Mouse (Mus musculus) lung, postnatal 0 days (tissue): ENCODE measurements around the gene Ppp1r1b. TPM values are rescaled to one million over a fixed set of nuclear protein-coding genes. Genes with fewer than 3 reads are reported as not detected.

Experiments
- ATAC-seq: fragments of 200-750 bp; cut with Nextera tagmentation; 2 replicates; pipeline ENCODE4 v1.8.0; 2017; ENCODE audit warnings: moderate library complexity
- DNase-seq: peaks from one replicate; pipeline ENCODE4 v3.0.0-alpha.2; 2016; ENCODE audit warnings: low spot score
- H3K27ac ChIP-seq: fragments of 300-500 bp; sonication (generic); 2 replicates; pipeline ENCODE4 v1.5.1; 2014; ENCODE audit warnings: antibody characterized with exemption, mild to moderate bottlenecking, low read length, mixed read lengths
- H3K27me3 ChIP-seq: fragments of 300-500 bp; sonication (generic); replicated peaks from 2 replicates; pipeline ENCODE4 v1.6.1; 2014; ENCODE audit warnings: low read length, mixed read lengths; ENCODE audit not compliant: insufficient read depth
- H3K36me3 ChIP-seq: fragments of 300-500 bp; sonication (generic); 2 replicates; pipeline ENCODE4 v1.6.1; 2014; ENCODE audit warnings: low read length, mixed read lengths; ENCODE audit not compliant: insufficient read depth
- H3K4me1 ChIP-seq: fragments of 300-500 bp; sonication (generic); 2 replicates; pipeline ENCODE4 v1.6.1; 2014; ENCODE audit warnings: antibody characterized with exemption, low read depth, low read length, mixed read lengths; ENCODE audit not compliant: insufficient read depth
- H3K4me2 ChIP-seq: fragments of 300-500 bp; sonication (generic); replicated peaks from 2 replicates; pipeline ENCODE4 v1.6.1; 2014; ENCODE audit warnings: low read depth, mild to moderate bottlenecking, low read length, moderate library complexity, mixed read lengths
- H3K4me3 ChIP-seq: fragments of 300-500 bp; sonication (generic); 2 replicates; pipeline ENCODE4 v1.5.1; 2014; ENCODE audit warnings: low read depth, low read length
- H3K9ac ChIP-seq: fragments of 300-500 bp; sonication (generic); replicated peaks from 2 replicates; pipeline ENCODE4 v1.6.1; 2014; ENCODE audit warnings: low read depth, mild to moderate bottlenecking
- H3K9me3 ChIP-seq: fragments of 300-500 bp; sonication (generic); 2 replicates; pipeline ENCODE4 v1.6.1; 2016; ENCODE audit warnings: low read length, mixed read lengths
- CTCF ChIP-seq: IDR thresholded peaks from 2 replicates; pipeline ENCODE4 v1.5.1; 2016; ENCODE audit warnings: antibody characterized with exemption, mild to moderate bottlenecking
- EP300 ChIP-seq: IDR thresholded peaks from 2 replicates; pipeline ENCODE4 v1.6.1; 2016; ENCODE audit warnings: antibody characterized with exemption, mild to moderate bottlenecking, control low read depth
- WGBS: fragments of 180-500 bp; shearing (Covaris S2); extraction: QIAGEN DNeasy Blood & Tissue Kit; methylation state at CpG from one replicate; pipeline ENCODE4 v1.1.7; 2014; 5-methylcytosine and 5-hydroxymethylcytosine counted together
- polyA plus RNA-seq: library from polyadenylated mRNA; unstranded; fragments of >200 nt; fragmentation: Nextera tagmentation; extraction: Ambion mirVana; gene quantifications from 2 replicates; pipeline ENCODE4 v1.2.1, GENCODE M21; 2015

Gene Ppp1r1b
- polyA plus RNA-seq, 1 experiment from 2014 or later: 18.6 TPM

DNA sequence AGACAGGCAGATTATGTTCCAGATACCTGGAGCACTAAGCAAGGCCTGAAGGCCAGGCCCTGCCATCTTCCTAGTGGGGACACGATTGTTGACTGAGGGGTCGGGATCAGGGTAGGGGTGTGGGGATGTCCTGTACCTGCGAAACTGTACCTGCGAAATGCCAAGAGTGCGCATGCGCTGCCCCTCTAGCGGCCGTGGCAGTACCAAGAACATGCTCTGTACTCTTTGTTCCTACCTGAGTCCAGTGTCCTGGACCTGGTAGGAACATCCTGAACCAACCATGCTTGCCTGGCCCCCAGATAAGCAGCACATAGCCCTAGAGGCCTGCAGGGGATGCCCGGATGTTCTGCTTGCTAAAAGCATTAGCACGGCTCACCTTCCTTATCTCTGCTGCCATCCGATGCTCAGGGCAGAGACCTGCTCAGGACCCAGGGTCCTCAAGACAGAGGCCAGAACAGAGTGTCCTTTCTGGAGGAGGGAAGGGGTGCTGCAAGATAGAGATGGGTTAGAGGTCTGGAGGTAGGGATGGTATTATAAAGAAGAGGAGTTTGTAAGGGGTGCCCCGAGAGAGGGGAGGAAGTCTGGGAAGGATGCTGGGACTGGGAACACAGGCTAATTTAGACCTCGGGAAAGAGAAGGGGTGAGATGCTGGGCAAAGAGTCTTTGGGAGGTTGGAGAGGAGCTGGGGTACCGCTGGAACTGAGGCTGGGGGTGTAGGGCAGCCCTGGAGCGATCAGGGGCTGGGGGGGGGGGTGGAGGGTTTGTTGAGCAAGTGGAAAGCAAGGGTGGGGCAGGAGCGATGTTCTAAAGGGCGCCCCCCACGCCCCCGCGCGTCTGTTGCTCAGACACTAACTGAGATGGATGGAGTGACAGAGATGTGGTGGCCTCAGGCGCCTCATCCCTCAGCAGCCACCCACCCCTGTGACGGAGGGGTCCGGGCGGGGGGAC is 37.7 kb downstream of the Ppp1r1b start, which contains the start of gene Pnmt:
Pnmt (plus strand) TSS at position 813 of the 948 bp plus-strand sequence.
- Histone ChIP-seq H3K9ac (no peak within 1 kb of the TSS), H3K27ac (no peak within 1 kb of the TSS)
- 42% methylated on average over 24 of the region's 25 CpGs for WGBS

DNA sequence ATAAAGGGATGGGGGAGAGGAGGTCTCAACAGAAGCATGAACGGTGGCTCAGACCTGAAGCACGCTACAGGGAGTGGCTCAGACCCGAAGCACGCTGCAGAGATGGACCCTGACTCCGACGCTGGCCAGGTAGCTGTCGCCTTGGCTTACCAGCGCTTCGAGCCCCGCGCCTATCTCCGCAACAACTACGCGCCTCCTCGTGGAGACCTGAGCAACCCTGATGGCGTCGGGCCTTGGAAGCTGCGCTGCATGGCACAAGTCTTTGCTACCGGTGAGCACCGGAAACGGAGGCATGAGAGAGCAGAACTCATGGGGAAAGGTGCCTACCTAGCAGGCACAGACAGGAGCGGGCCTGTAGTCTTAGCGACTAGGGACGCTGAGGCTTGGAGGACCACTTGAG is 38.4 kb downstream of the Ppp1r1b start:
- Histone ChIP-seq H3K4me2 (no peak overlapping the region), H3K9me3 (no peaks in the 10 kb centered on the region), H3K36me3 (no peaks in the 10 kb centered on the region), H3K4me3 (no peak overlapping the region), H3K4me1 (no peaks in the 10 kb centered on the region), H3K9ac (no peak overlapping the region), H3K27ac (no peak overlapping the region), H3K27me3 (peaks cover 13% of the 10 kb centered on the region; the same call in 1 of the 2 replicates)
- DNase-seq: no peak
- ATAC-seq: no peak
- 11% methylated on average over 24 of the region's 24 CpGs for WGBS
- TF ChIP-seq EP300 (no peak), CTCF (peak; percentile 41)

More for the DNA sequence above, 37.7 kb downstream of the Ppp1r1b start, which contains the start of gene Pnmt:
- no peaks in the 10 kb centered on the region for H3K4me1 ChIP-seq
- TF ChIP-seq EP300: no peak
- no peak for TF ChIP-seq CTCF
- H3K9me3 ChIP-seq: no peaks in the 10 kb centered on the region
- peaks cover 13% of the 10 kb centered on the region; the same call in 1 of the 2 replicates for H3K27me3 ChIP-seq
- H3K4me3 ChIP-seq: no peak within 1 kb of the TSS
- ATAC-seq (no peak), DNase-seq (no peak)
- H3K36me3 ChIP-seq: 0 out of 2 replicates have a peak, but pooled peaks cover under 1% of the 10 kb centered on the region
- H3K4me2 ChIP-seq: no peak within 1 kb of the TSS

DNA sequence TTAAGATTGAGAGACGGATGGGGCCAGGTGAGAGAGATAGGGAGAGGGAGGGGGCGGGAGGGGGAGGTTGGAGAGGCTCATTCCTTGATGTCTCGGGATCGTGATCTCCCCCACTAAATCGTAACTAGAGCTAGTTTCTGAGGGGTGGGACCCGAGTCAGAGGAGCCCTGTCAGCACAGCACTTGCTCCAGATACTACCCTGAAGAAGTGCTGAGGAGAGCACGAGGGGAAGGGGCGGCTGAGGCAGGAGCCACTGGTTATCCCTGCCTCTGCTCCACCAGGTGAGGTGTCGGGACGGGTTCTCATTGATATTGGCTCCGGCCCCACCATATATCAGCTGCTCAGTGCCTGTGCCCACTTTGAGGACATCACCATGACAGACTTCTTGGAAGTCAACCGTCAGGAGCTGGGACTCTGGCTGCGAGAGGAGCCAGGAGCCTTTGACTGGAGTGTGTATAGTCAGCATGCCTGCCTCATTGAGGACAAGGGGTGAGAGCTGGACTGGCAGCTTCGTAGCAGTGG is 38.9 kb downstream of the Ppp1r1b start:
- Histone ChIP-seq H3K4me1 (no peaks in the 10 kb centered on the region), H3K27me3 (peaks cover 13% of the 10 kb centered on the region; the same call in 1 of the 2 replicates), H3K4me2 (no peak overlapping the region), H3K36me3 (no peaks in the 10 kb centered on the region), H3K27ac (no peak overlapping the region), H3K9me3 (no peaks in the 10 kb centered on the region), H3K9ac (no peak overlapping the region), H3K4me3 (no peak overlapping the region)
- ATAC-seq (no peak), DNase-seq (no peak)
- TF ChIP-seq EP300 (no peak), CTCF (no peak)
- WGBS: 39% methylated on average over 14 of the region's 14 CpGs

DNA sequence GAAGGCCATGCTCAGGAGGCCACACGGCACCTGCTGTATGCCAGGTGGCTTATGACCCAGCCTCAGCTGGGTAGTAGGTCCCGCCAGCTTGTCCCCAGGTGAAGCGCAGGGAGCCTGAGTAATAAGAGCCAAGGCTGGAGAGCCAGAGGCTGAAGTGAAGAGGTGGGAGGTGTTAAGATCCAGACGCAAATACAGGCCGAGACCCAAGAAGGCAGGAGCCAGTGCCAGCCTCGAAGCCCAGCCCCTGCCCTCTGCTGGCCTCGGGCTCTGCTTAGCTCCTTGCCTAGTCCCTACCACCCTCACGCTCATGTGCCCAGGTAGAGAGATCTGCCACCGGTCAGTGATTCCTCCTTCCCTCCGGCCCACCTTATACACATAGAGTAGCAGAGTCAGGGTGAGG is 40.1 kb downstream of the Ppp1r1b start:
- ATAC-seq: peak; percentile 54
- H3K4me3 ChIP-seq: no peak overlapping the region
- H3K27me3 ChIP-seq: peaks cover 13% of the 10 kb centered on the region; the same call in 1 of the 2 replicates
- no peaks in the 10 kb centered on the region for H3K9me3 ChIP-seq
- H3K4me1 ChIP-seq: no peaks in the 10 kb centered on the region
- peak; percentile 23; the same call in 1 of the 2 replicates for TF ChIP-seq CTCF
- TF ChIP-seq EP300: no peak
- WGBS: 48% methylated on average over 10 of the region's 10 CpGs
- peak; percentile 78 for DNase-seq
- H3K9ac ChIP-seq: no peak overlapping the region
- H3K36me3 ChIP-seq: no peaks in the 10 kb centered on the region
- H3K27ac ChIP-seq: no peak overlapping the region
- H3K4me2 ChIP-seq: no peak overlapping the region

DNA sequence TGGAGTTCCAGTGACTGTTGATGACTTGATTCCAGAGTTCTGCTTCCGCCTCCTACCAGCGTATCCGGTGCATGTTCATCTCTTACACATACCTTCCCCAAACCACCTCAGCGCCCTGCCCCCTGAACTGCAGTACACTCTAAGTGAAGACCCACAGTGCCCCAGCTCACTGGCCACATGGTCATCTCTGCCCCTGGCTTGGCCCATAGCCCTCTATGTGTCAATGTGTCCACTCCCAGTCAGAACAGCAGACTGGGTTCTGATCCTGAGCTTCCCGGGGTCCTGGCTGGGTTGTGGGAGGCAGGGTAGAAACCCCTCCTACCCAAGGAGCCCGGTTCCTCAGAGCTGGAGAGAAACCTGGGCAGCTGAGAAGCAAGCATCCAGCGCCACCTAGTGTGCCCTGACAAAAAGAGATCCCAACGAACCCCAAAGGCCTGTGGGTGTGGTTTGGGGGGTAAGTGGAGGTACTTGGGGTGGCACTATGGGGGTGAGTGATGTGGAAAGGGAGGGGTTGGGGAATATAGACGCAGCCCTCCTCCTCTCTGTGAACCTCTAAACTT is 41.1 kb downstream of the Ppp1r1b start:
- Histone ChIP-seq H3K9ac (no peak overlapping the region), H3K36me3 (no peaks in the 10 kb centered on the region), H3K4me1 (peaks cover 8% of the 10 kb centered on the region; the same call in 1 of the 2 replicates), H3K27ac (no peak overlapping the region), H3K27me3 (peaks cover 13% of the 10 kb centered on the region; the same call in 1 of the 2 replicates), H3K4me3 (no peak overlapping the region), H3K9me3 (no peaks in the 10 kb centered on the region), H3K4me2 (no peak overlapping the region)
- WGBS: 30% methylated on average over 9 of the region's 9 CpGs
- no peak for ATAC-seq
- DNase-seq: peak; percentile 76
- TF ChIP-seq EP300 (no peak), CTCF (peak; percentile 78)

DNA sequence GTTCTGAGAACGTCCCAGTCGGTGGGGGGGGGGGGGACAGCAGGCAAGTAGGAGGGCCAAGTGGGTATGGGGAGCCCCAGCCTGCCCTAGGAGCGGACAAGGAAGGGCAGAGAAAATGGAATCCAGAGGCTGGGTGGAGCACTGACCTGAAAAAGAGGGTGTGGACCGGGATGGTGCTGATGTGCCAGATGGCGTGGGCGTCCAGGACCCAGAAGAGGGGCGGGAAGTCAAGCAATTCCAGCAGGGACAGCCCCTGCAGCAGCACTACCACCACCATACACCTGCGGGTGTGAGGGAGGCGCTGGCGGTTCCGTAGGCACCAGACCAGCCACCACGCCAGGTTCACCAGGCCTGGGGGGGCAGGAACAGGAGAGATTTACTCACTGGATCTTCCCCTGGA is 41.9 kb downstream of the Ppp1r1b start:
- H3K27me3 ChIP-seq: peaks cover 13% of the 10 kb centered on the region; the same call in 1 of the 2 replicates
- H3K27ac ChIP-seq: no peak overlapping the region
- H3K4me1 ChIP-seq: peaks cover 8% of the 10 kb centered on the region; the same call in 1 of the 2 replicates

More for the DNA sequence above, 41.9 kb downstream of the Ppp1r1b start:
- TF ChIP-seq CTCF (no peak), EP300 (no peak)
- Histone ChIP-seq H3K9ac (no peak overlapping the region), H3K9me3 (no peaks in the 10 kb centered on the region), H3K36me3 (no peaks in the 10 kb centered on the region), H3K4me3 (no peak overlapping the region), H3K4me2 (no peak overlapping the region)
- no peak for ATAC-seq
- 77% methylated on average over 12 of the region's 12 CpGs for WGBS
- DNase-seq: no peak
